Mouse (Mus musculus) T-helper 17 cell (primary cell): ENCODE results near the gene Lepr.

Source experiments
- in situ Hi-C, 2 experiments: fragments of 300-600 bp; cut with MboI, MseI; formaldehyde crosslinking; loops; 1 replicate in 1 of 2; 2 replicates in 1 of 2; pipeline ENCODE4 v1.15.1; 2025; ENCODE audit warnings: high pct_unique_total_duplicates in 2 of 2

Gene Lepr

GRCm38 (mm10) chr4:101717367-101718121 is at the start of gene Lepr:
Lepr (plus strand) TSS chr4:101717404.
- in situ Hi-C loops: no loop called here

- in situ Hi-C loops: loop anchor here in 1 of 2 experiments (25.0 kb wide), 1 partner anchor 993 kb away; no protein-coding TSS in a partner anchor
Measured at GRCm38 (mm10) chr4:101669161-101669560, 48.0 kb upstream of the Lepr start.

- in situ Hi-C loops: loop anchor here (5.0 to 25.0 kb wide), 2 partner anchors 332 to 992 kb away; no protein-coding TSS in a partner anchor
Measured at GRCm38 (mm10) chr4:101669811-101670210, 47.4 kb upstream of the Lepr start.

DNA sequence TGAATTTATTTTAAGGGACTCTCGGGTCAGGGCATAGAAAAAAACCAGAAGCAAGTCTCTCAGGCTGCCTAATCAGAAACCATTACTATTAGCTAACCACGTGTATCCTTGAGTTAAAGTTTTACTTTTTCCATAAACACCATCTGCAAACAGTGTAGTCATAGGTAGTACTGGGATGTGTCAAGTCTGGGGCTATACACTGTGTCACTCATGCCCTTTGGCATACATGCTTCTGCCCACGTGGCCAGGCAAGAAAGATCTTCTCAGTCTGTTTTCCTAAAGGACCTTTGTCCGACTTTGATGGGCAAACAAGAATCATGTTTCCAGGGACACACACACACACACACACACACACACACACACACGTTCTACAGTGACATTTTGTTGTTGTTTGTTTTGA is 42.4 kb upstream of the Lepr start:
- in situ Hi-C loops: loop anchor here (5.0 to 25.0 kb wide), 2 partner anchors 328 to 988 kb away; no protein-coding TSS in a partner anchor

DNA sequence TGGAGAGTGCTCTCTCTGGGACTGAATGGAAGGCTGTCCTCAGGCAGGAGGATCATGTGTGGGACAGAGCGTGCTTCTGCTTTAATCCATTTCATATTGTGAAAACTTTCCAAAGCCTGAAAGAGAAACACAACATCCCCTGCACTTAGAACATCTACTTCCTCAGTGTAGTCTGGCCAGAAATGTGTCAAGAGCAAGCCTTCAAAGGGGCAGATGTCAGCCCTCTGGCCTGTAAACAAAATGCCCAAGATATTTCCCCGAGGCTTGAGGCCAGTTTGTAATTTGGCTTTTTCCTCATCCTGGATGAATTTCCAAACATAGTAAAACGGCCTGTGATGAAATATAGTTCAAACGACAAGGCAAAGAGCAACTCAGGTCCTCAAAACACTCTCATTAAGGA is 41.5 kb upstream of the Lepr start:
- in situ Hi-C loops: no loop called here

DNA sequence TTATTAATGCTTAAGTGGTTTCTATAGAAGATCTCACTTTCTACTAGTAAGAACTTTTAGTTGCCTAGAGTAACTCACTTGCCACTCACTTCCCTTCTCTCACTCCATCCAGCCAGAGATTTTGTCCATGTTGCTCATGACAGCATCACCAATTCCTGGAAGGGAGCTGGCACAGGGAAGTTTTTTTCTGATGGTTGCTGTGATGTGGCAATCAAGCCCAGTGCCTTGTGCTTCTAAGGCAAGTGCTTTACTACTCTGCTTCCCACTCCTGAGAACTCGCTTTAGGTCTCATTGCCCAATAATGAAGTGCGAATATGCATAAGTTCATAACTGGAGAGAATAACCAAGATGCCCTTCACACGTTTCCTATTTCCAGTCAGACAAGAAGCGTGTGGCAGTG is 34.6 kb upstream of the Lepr start:
- in situ Hi-C loops: no loop called here

GRCm38 (mm10) chr4:101683086-101683485 is 34.1 kb upstream of the Lepr start:
- in situ Hi-C loops: no loop called here

DNA sequence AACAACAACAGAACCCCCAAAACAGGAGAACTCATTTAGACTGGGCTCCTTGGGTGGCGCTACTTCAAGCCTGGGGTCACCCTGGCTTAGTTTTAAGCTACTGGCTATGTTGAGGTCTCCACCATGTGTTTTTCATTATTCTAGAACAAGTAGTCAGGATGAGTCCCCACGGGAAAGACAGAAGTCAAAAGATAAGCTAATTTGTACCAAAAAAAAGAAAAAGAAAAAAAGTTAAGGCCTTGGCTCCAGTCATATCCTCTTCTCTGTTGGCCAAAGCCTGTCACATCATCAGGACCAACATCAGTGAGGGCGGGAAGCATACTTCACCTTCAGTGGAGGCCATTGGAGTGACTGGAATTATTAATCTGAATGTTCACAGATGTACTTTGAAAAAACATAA is 32.4 kb upstream of the Lepr start:
- in situ Hi-C loops: no loop called here

GRCm38 (mm10) chr4:101686227-101686810 is 30.9 kb upstream of the Lepr start:
- in situ Hi-C loops: no loop called here

- in situ Hi-C loops: no loop called here
Measured at GRCm38 (mm10) chr4:101689241-101689640, 28.0 kb upstream of the Lepr start.

GRCm38 (mm10) chr4:101689645-101690044 is 27.6 kb upstream of the Lepr start:
- in situ Hi-C loops: loop anchor here in 1 of 2 experiments (10.0 kb wide), 1 partner anchor 1725 kb away; no protein-coding TSS in a partner anchor

GRCm38 (mm10) chr4:101692892-101693291 is 24.3 kb upstream of the Lepr start:
- in situ Hi-C loops: loop anchor here in 1 of 2 experiments (10.0 kb wide), 1 partner anchor 1728 kb away; no protein-coding TSS in a partner anchor

DNA sequence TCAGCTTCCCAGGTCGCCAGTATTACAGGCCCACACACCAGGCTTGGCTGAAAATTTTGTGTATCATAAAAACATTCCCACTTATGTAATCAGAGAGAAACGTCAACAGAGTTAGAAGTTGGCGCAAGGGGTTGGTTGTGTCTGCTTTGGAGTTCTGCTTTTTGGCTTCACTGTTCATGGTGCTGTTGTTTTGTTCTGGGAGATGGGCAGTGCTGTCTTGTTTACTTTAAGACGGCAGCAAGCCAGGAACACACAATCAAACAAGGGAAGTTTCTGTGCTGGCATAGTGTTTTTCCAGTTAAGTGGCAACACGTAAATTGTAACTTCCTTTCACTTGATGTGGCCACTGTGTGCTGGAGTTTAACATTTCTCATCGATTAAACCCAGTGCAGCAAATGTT is 22.7 kb upstream of the Lepr start:
- in situ Hi-C loops: loop anchor here in 1 of 2 experiments (10.0 kb wide), 1 partner anchor 1730 kb away; no protein-coding TSS in a partner anchor

- in situ Hi-C loops: loop anchor here in 1 of 2 experiments (10.0 kb wide), 1 partner anchor 1732 kb away; no protein-coding TSS in a partner anchor
Measured at GRCm38 (mm10) chr4:101697236-101697635, 20.0 kb upstream of the Lepr start.

- in situ Hi-C loops: loop anchor here in 1 of 2 experiments (10.0 kb wide), 1 partner anchor 1735 kb away; no protein-coding TSS in a partner anchor
Measured at GRCm38 (mm10) chr4:101699423-101699822, 17.8 kb upstream of the Lepr start.

- in situ Hi-C loops: no loop called here
Measured at GRCm38 (mm10) chr4:101700892-101701640, 16.1 kb upstream of the Lepr start.

DNA sequence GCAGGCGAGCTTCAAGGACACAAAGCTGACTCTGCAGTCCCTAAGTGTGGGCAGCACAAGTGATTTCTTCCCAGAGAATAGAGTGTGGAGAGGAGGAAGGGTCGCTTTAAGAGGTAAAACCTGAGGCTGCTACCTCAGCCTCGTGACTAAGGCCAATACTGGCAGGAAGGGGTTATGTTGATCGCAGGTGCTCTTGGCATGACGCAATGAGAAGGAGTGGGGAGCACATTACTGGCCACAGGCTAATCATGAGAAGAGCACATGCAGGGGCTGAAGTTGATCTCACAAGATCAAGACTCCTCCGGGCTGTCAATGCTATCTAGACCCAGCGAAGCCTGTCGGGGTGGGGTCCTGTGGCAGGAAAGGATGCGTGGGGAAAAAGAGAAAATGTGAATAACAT is 11.9 kb upstream of the Lepr start:
- in situ Hi-C loops: no loop called here

DNA sequence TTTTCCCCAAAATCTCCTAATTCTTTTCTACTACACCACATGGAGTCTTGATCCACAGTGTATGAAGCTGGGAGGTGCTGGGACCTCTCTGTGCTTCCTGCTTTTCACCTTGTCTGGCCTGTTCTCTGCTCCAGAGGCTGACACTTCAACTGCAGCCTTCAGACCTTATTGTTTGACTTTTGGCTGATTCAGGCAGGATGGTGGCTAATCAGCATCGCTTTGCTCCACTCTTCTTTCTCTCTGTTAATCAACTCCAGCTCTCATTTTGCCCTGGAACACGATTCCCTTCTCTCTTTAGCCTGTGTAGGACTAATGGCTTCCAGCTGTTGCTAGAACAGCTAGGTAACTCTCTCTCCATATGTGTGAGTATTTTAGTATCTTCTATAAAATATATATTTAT is 10.0 kb upstream of the Lepr start:
- in situ Hi-C loops: no loop called here

- in situ Hi-C loops: no loop called here
Measured at GRCm38 (mm10) chr4:101707953-101708352, 9.3 kb upstream of the Lepr start.

DNA sequence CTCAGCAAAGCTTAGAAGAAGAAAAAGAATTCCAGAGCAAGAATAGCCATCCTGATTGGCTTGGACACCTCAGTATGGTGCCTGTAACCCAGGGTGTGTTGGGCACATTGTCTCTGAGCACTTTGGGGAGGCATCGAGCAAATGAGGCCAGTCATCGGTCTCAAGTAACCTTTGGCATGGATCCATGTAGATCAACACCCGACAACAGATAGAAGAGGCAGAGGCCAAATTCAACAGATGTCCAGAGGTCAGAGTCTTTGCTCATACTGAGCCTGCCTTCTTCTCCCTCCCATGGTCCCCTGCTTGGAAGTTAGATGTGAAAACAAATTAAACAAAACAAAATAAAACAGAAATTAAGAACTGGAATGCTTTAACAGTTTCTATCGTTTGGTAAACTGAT is 6.8 kb upstream of the Lepr start:
- in situ Hi-C loops: no loop called here

DNA sequence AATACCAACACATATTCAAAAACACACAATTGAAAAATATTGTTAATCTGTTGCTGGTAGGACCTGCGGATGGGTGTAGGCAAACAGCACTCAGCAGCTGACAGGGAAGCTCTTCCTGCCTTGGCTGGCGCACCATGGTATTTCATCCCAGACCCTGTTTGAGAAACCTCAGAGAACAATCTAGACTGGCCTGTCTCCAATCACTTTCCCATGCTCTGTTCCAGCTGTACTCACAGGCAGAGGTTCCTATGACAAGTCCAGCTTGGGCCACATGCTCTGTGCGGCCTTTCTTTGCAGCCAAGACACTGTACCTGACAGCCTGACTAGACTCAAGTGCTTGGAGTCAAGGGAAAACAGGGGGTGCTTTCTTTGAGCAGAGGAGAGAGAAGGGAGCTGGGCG is 6.1 kb upstream of the Lepr start:
- in situ Hi-C loops: no loop called here

DNA sequence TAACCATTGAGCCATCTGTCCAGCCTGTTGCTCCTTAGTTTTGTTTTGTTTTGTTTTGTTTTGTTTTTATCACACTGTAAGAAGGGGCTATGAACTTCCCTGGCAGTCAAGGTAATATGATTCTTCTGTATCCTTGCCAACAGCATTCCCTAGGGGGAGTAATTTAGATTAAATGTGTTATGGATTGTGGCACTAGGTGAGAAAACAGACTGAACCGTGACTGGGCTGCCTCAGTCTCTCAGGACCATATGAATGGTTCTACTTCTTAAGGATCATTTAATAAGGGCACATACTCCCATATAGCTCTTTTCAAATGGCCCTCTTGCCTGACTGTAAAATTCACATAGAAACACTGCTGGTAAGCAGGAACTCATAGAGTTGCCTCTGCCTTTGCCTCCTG is 4.6 kb upstream of the Lepr start:
- in situ Hi-C loops: no loop called here
